Mouse (Mus musculus): ENCODE data around the gene Ip6k1. TPM values are rescaled to one million over a fixed set of nuclear protein-coding genes. Genes with fewer than 3 reads are reported as not detected.

Ip6k1 gene
- total RNA-seq, 2 experiments from 2014 or later: 172 to 174 TPM

GRCm38 (mm10) chr9:108073141-108073930 lies 71.0 kb downstream of the Ip6k1 start:
- no peak for DNase-seq (ENCODE audit: extremely low spot score in 1 of 2, low spot score in 2 of 2)

DNA sequence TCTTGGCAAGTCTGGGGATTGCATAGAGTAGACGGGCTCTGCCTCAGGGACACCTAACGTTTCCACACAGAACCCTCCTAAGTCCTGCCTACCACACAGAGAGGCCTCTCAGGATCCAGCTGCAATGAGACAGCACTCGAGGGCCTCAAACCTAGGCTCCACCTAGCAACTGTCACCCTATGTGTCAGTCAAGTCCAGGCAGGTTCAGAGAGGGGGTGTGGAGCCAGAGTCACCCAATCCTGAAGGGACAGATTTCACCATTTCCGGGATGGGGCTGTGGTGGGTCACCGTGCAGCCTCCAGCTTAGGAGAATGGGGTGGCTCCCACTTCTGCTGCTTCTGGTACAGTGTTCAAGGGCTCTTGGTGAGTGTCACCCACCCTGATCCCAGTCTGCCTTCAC lies 77.9 kb downstream of the Ip6k1 start, which contains the start of gene Mst1:
Gene Mst1, plus strand, starts transcription at position 269 of the 400 bp plus-strand sequence.
- intact Hi-C loops (cut with DNase I): no loop called here

More at GRCm38 (mm10) chr9:108073141-108073930, 71.0 kb downstream of the Ip6k1 start:
- intact Hi-C loops (cut with DNase I): no loop called here

DNA sequence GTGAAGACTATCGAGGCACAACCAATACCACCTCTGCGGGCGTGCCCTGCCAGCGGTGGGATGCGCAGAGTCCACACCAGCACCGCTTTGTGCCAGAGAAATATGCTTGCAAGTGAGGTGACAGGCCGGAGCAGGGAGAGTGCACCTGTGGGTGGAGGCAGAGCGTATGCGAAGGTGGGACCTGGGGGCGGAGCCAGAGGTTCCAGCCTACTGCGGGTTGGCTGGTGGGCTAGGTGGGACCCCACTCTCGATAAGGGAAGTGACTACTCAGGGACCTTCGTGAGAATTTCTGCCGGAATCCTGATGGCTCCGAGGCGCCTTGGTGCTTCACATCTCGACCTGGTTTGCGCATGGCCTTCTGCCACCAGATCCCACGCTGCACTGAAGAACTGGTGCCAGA lies 80.2 kb downstream of the Ip6k1 start:
- intact Hi-C loops (cut with DNase I): no loop called here
- no peak for DNase-seq (ENCODE audit: extremely low spot score in 1 of 2, low spot score in 2 of 2)

More for the DNA sequence above, 77.9 kb downstream of the Ip6k1 start, which contains the start of gene Mst1:
- DNase-seq (ENCODE audit: extremely low spot score in 1 of 2, low spot score in 2 of 2): no peak

- DNase-seq (ENCODE audit: extremely low spot score in 1 of 2, low spot score in 2 of 2): no peak
- intact Hi-C loops (cut with DNase I): no loop called here
These were observed 80.7 kb downstream of the Ip6k1 start, which contains the start of gene Rnf123 for GRCm38 (mm10) chr9:108082988-108083431. TSS of gene Rnf123 (minus strand) at chr9:108083346.

GRCm38 (mm10) chr9:108083561-108083960 lies 81.3 kb downstream of the Ip6k1 start:
- no peak for DNase-seq (ENCODE audit: extremely low spot score in 1 of 2, low spot score in 2 of 2)
- intact Hi-C loops (cut with DNase I): no loop called here

- intact Hi-C loops (cut with DNase I): no loop called here
- no peak for DNase-seq (ENCODE audit: extremely low spot score in 1 of 2, low spot score in 2 of 2)
These were observed 83.0 kb downstream of the Ip6k1 start for GRCm38 (mm10) chr9:108085261-108085660.

- no peak for DNase-seq (ENCODE audit: extremely low spot score in 1 of 2, low spot score in 2 of 2)
- intact Hi-C loops (cut with DNase I): no loop called here
These were observed 88.4 kb downstream of the Ip6k1 start for GRCm38 (mm10) chr9:108090611-108091120.

DNA sequence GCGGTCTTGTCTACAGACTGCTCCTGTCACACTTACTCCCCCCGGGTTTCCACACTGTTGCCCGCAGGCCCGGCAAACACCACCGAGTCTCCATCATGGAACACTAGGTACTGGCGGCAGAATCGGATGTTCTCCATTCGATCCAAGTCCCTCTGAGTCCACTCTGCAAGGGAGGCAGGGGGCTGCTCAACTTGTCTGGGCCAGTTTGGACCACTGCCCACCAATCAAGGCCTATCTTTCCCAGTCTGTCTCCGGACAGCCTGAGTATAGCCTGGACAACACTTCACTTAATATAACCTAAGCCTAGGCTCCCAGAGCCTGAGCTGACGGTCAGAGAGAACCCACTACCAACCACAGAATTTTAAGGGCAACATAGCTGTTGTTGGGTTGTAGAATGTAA lies 91.3 kb downstream of the Ip6k1 start:
- intact Hi-C loops (cut with DNase I): no loop called here
- peak in 1 of 2 experiments; percentile 49 for DNase-seq (ENCODE audit: extremely low spot score in 1 of 2, low spot score in 2 of 2)

DNA sequence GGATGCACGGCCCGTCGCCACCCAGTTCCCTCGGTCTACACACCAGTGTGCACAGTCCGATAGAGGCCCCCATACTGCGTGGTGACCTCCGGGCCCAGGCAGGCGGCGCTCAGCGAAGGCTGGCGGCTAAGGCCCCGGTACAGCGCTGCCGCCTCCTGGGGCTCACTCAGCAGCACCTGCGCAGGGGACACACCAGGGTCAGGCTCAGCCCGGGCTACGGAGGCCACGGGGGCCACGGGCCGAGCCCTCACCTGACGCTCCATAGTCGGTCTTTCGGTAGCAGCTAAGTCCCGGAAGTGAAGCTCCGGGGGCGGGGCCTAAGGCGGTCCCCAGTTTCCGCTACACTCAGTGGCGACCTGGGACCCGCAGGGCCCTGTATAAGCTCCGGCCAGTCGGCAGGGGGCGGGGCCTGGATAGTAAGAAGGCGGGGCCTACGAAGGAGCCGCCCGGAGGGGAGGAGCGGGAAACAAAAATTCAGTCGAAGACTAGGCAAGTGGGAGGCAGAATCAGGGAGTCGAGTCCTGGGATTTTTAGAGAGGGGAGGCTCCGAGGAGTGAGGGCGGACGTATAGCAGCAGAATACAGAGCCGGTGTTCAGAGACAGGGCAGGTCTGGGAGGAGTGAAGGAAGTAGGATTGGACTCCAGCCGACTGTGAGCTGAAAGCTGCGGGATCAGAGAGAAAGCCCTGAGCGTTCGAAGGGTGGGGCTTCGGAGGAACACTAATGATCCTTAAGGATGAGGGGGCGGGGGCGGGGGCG lies 92.1 kb downstream of the Ip6k1 start, which contains the start of gene Apeh:
Gene Apeh, minus strand, starts transcription at position 423 of the 758 bp plus-strand sequence.
- DNase-seq (ENCODE audit: extremely low spot score in 1 of 2, low spot score in 2 of 2): peak; percentile 83 to 94
- intact Hi-C loops (cut with DNase I): no loop called here

GRCm38 (mm10) chr9:108094998-108095411 lies 92.7 kb downstream of the Ip6k1 start:
- intact Hi-C loops (cut with DNase I): loop anchor here (1.0 to 5.0 kb wide), 3 partner anchors 92 to 187 kb away; no protein-coding TSS in a partner anchor
- DNase-seq (ENCODE audit: extremely low spot score in 1 of 2, low spot score in 2 of 2): no peak

DNA sequence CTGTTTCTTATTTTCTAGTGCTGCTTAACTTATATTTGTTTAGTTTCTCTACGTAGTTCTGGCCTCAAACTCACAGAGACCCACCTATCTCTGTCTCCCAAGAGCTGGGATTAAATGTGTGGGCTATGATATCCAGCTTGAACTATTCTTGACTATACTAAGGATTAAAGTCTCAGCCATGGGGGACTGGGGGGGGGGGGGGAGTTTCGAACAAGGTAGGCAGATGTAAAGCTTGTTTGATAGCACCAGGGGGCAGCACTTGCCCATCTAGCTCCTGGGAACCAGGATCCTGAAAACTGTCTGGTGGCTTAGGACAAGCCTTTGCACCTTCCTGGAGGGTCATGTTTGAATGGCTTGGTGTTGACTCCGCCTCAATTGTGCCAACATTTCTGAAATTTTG lies 93.2 kb downstream of the Ip6k1 start:
- intact Hi-C loops (cut with DNase I): loop anchor here (1.0 to 5.0 kb wide), 3 partner anchors 92 to 187 kb away; no protein-coding TSS in a partner anchor
- peak; percentile 58 to 64 for DNase-seq (ENCODE audit: extremely low spot score in 1 of 2, low spot score in 2 of 2)

- intact Hi-C loops (cut with DNase I): loop anchor here (1.0 to 5.0 kb wide), 3 partner anchors 91 to 186 kb away; no protein-coding TSS in a partner anchor
- no peak for DNase-seq (ENCODE audit: extremely low spot score in 1 of 2, low spot score in 2 of 2)
These were observed 93.8 kb downstream of the Ip6k1 start for GRCm38 (mm10) chr9:108095949-108096712.

Small RNA genes lying within 50 kb of the gene (microRNA-seq; reads per million reads assigned to microRNA genes)
- gene Mir7088: not detected

Other genes with a start within 250 kb of the Ip6k1 start
- gene Rbm5, start 231.5 kb upstream of the Ip6k1 start, total RNA-seq (2021): 100 to 1,000 TPM; 157 TPM
- 10 to 100 TPM; 57.0 to 60.5 TPM for gene Rbm6, start 129.3 kb upstream of the Ip6k1 start, total RNA-seq (2021)
- gene Mon1a, start 114.3 kb upstream of the Ip6k1 start, total RNA-seq (2021): 10 to 100 TPM; 14.0 to 15.0 TPM
- gene Mst1r, start 95.6 kb upstream of the Ip6k1 start, total RNA-seq (2021): 1 to 10 TPM; 1.8 to 2.4 TPM
- not detected for gene Actl11, start 74.0 kb upstream of the Ip6k1 start, total RNA-seq (2021)
- 100 to 1,000 TPM; 434 to 435 TPM for gene Camkv, start 66.8 kb upstream of the Ip6k1 start, total RNA-seq (2021)
- gene Traip, start 52.4 kb upstream of the Ip6k1 start, total RNA-seq (2021): 10 to 100 TPM; 16.4 to 17.7 TPM
- 1 to 10 TPM; 2.4 to 2.6 TPM for gene Uba7, start 27.0 kb upstream of the Ip6k1 start, total RNA-seq (2021)
- under 1 TPM; 0.30 to 0.39 TPM for gene Gm20661, start 19.4 kb upstream of the Ip6k1 start, total RNA-seq (2021)
- gene Inka1, start 16.6 kb upstream of the Ip6k1 start, total RNA-seq (2021): 1 to 10 TPM; 4.3 to 5.1 TPM
- 1 to 10 TPM in 1 of 2 experiments, not detected in 1; 2.2 TPM for gene Cdhr4, start 10.0 kb upstream of the Ip6k1 start, total RNA-seq (2021)
- gene Gm20662, start 6.2 kb upstream of the Ip6k1 start, total RNA-seq (2021): 1 to 10 TPM; 1.5 to 3.4 TPM
- gene Gmppb, start 46.7 kb downstream of the Ip6k1 start, total RNA-seq (2021): 10 to 100 TPM; 16.8 to 18.7 TPM
- gene Amigo3, start 50.7 kb downstream of the Ip6k1 start, total RNA-seq (2021): 1 to 10 TPM; 1.8 to 2.0 TPM
- gene Mst1, start 77.9 kb downstream of the Ip6k1 start, total RNA-seq (2021): not detected
- gene Rnf123, start 80.8 kb downstream of the Ip6k1 start, total RNA-seq (2021): 10 to 100 TPM; 91.1 to 94.2 TPM
- 10 to 100 TPM; 30.7 to 41.3 TPM for gene Apeh, start 92.1 kb downstream of the Ip6k1 start, total RNA-seq (2021)
- gene Bsn, start 187.9 kb downstream of the Ip6k1 start, total RNA-seq (2021): 100 to 1,000 TPM; 139 to 142 TPM

All from left cerebral cortex, postnatal 10 days (tissue).